Mouse (Mus musculus) CH12.LX (cell line): Measurements from ENCODE around the gene Etv6.

Experiments used
- CTCF ChIP-seq, 2 experiments: IDR thresholded peaks in 1 of 2; conservative IDR thresholded peaks in 1 of 2; 2 replicates each; pipeline ENCODE4 v1.5.1; 2011 to 2012; ENCODE audit warnings: low read depth in 2 of 2, low read length in 2 of 2, improper control_type of control experiment in 1 of 2, inconsistent platforms in 1 of 2, mild to moderate bottlenecking in 1 of 2, moderate library complexity in 1 of 2
- EP300 ChIP-seq: IDR thresholded peaks from 2 replicates; pipeline ENCODE4 v1.6.1; 2011; ENCODE audit warnings: low read length, improper control_type of control experiment
- GABPA ChIP-seq: IDR thresholded peaks from 2 replicates; pipeline ENCODE4 v1.6.1; 2012; ENCODE audit warnings: low read depth, low read length, improper control_type of control experiment, inconsistent platforms; ENCODE audit not compliant: insufficient replicate concordance
- USF1 ChIP-seq: IDR thresholded peaks from 2 replicates; pipeline ENCODE4 v1.6.1; 2014; ENCODE audit warnings: low read depth, mild to moderate bottlenecking, inconsistent platforms, low read length, improper control_type of control experiment

DNA sequence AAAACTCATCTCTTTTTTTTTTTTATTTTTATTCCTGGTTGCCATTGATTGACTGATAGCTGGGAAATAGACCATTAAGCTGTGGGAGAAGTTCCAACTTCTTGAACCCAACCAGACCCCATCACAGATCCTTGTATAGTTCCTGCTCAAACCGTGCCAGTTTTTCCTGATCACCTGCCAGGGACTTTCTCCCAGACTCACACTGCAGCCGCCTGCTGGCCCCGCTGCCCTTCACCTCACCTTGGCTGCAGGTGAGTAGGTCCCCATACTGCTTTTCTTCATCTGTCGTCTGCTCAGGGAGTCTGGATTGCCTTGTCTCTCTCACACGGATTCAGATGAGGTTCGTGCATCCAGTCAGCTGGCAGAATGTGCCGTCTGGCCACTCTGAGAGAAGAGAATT is 18.1 kb downstream of the Etv6 start:
- no peak for TF ChIP-seq GABPA
- TF ChIP-seq EP300: no peak
- TF ChIP-seq CTCF (conservative IDR thresholded peaks at IDR 0.05 in 1 of 2, IDR thresholded peaks at IDR 0.05 in 1 of 2; ENCODE audit: low read depth in 2 of 2, low read length in 2 of 2): no peak
- TF ChIP-seq USF1: no peak
